Mouse (Mus musculus) CD4-positive, CD25-positive, alpha-beta regulatory T cell (primary cell): Measurements from ENCODE around the gene Banf1. TPM values are rescaled to one million over a fixed set of nuclear protein-coding genes. Genes with fewer than 3 reads are reported as not detected.

ENCODE experiments used
- polyA plus RNA-seq: library from polyadenylated mRNA; unstranded; fragments of 100-300 nt; shearing (Covaris generic); gene quantifications from one replicate; pipeline ENCODE4 v1.2.1, GENCODE M21; 2017

Gene Banf1
- polyA plus RNA-seq = 304 TPM

GRCm38 (mm10) chr19:5367053-5367359 lies at the start of gene Banf1:
Gene Banf1 (minus strand): TSS chr19:5367168.

DNA sequence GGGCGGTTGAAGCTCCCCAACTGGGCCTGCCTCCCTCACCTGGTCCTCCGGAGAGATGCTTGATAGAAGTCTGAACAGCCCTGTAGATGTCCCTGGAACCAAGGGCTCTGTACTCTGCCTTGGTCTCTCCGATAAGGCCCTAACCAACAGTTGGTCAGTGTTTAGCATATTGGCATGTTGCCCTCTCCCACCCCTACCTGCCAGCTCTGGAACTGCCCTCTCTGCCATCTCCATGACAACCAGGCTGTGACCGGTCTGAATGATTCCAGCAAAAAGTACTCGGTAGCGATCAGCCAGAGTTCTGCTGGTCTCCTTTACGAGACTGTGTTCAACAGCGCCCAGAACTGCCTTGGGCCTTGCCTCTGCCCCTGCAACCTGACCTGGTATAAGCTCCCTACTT lies 35.3 kb upstream of the Banf1 start, which contains the start of gene Tsga10ip:
TSS of gene Tsga10ip (minus strand) at position 234 of the 400 bp plus-strand sequence.

DNA sequence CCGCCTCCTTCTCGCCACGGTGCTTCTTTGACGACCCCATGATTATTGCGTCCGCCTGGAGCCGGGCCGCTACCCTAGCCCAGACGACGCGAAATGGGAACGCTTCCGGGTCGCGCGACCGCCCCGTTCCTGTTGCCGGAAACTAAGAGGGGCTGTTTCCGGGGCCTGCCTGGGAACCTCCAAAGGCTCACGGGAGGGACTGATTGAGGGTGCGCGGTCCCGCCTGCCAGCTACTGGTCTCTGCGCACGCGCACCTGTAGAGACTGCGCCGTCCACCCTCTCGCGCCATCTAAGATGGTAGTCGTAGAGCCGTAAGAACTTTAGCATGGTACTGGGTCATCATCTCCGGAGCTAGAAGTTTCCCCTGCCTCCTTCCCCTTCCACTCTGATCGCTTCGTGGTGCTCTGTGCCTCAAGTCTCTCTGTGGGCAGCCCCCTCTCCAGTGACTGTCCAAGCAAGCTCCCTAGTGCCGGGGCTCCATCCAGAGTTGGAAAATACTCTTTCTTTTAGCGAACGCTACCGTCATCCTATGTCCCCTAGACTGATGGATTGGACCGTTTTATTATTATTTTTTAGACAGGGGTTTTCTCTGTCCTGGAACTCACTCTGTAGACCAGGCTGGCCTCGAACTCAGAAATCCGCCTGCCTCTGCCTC lies 21.7 kb upstream of the Banf1 start, which contains the start of gene Sart1:
TSS of gene Sart1 (minus strand) at position 116 of the 655 bp plus-strand sequence.

DNA sequence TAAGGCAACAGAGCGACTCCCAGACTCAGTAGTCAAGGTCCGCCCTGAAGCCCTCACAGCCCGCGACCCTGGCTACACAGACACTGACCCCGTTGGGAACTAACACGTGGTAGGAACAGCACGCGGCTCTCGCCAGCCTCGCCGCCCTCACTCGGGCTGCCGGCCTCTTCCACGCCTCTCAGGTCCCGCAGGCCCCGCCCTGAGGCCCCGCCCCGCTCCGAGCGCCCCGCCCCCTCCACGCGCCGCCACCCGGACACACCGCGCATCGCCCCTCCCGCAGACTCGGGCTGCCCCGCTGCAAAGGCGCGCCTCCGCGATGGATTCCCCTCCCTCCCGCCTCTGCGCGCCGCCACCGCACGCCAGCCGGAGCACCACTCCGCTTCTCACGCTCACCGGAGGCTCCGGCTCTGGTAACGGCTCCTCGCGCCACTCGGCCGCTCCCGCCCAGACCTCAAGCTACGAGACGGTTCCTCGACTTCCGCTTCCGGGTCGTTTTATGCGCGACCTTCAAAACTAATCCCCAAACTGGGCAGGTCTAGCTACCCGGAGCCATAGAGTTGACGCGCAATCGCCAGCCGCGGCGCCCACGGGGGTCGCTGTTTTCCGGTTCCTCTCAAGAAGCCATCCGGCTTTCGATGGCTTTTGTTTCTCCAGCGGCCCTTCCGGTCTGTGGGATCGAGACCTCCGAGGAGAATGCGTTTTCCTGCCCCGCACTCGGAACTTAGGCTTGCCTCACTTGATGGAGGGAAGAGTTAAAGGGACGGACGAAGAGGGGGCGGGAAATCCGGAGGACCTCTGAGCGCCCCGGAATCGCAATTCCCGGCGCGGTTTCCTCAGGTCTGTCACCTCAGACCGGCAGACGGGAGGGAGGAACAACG lies 554 bp downstream of the Banf1 start, which contains the start of gene Eif1ad:
TSS of gene Eif1ad (plus strand) at position 567 of the 878 bp plus-strand sequence.

DNA sequence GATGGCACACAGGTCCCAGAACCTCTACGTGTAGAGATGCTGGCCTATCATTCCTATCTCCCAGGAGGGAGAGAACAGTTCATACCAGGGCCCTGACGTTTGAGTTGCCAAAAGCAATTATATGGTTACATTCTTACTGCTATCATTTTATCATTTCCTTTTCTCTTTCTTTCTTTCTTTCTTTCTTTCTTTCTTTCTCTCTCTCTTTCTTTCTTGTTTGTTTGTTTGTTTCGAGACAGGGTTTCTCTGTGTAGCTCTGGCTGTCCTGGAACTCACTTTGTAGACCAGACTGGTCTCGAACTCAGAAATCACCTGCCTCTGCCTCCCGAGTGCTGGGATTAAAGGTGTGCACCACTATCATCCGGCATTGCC lies 17.5 kb downstream of the Banf1 start, which contains the start of gene Cst6:
TSS of gene Cst6 (minus strand) at position 73 of the 372 bp plus-strand sequence.

GRCm38 (mm10) chr19:5335441-5335840 lies 31.5 kb downstream of the Banf1 start, which contains the start of gene Catsper1:
Gene Catsper1 (plus strand): TSS chr19:5335741.

Other genes with a start within 250 kb of the Banf1 start
- 5.5 TPM for gene Klc2, start 248.6 kb downstream of the Banf1 start, polyA plus RNA-seq
- gene Pacs1, start 94.0 kb downstream of the Banf1 start, polyA plus RNA-seq = 134 TPM
- 354 TPM for gene Sf3b2, start 71.7 kb downstream of the Banf1 start, polyA plus RNA-seq
- gene Gal3st3, start 68.8 kb downstream of the Banf1 start, polyA plus RNA-seq = 0.20 TPM
- not detected for gene Catsper1, start 31.4 kb downstream of the Banf1 start, polyA plus RNA-seq
- gene Cst6, start 17.6 kb downstream of the Banf1 start, polyA plus RNA-seq = 0.91 TPM
- gene Eif1ad, start 427 bp downstream of the Banf1 start, polyA plus RNA-seq = 63.2 TPM
- 213 TPM for gene Sart1, start 21.5 kb upstream of the Banf1 start, polyA plus RNA-seq
- 0.85 TPM for gene Tsga10ip, start 35.4 kb upstream of the Banf1 start, polyA plus RNA-seq
- 225 TPM for gene Drap1, start 57.8 kb upstream of the Banf1 start, polyA plus RNA-seq
- 42.6 TPM for gene AI837181, start 58.0 kb upstream of the Banf1 start, polyA plus RNA-seq
- not detected for gene Fosl1, start 80.4 kb upstream of the Banf1 start, polyA plus RNA-seq
- gene Ccdc85b, start 90.7 kb upstream of the Banf1 start, polyA plus RNA-seq = 12.2 TPM
- gene Fibp, start 93.4 kb upstream of the Banf1 start, polyA plus RNA-seq = 166 TPM
- 225 TPM for gene Ctsw, start 101.3 kb upstream of the Banf1 start, polyA plus RNA-seq
- gene Efemp2, start 106.8 kb upstream of the Banf1 start, polyA plus RNA-seq = 1.9 TPM
- gene Mus81, start 121.2 kb upstream of the Banf1 start, polyA plus RNA-seq = 81.5 TPM
- gene Cfl1, start 123.3 kb upstream of the Banf1 start, polyA plus RNA-seq = 3,756 TPM
- not detected for gene 1700020D05Rik, start 136.6 kb upstream of the Banf1 start, polyA plus RNA-seq
- gene Snx32, start 143.4 kb upstream of the Banf1 start, polyA plus RNA-seq = 17.4 TPM
- gene Ovol1, start 193.5 kb upstream of the Banf1 start, polyA plus RNA-seq = not detected
- gene Ap5b1, start 200.9 kb upstream of the Banf1 start, polyA plus RNA-seq = 18.3 TPM
- gene Rnaseh2c, start 234.7 kb upstream of the Banf1 start, polyA plus RNA-seq = 127 TPM
- gene Kat5, start 243.1 kb upstream of the Banf1 start, polyA plus RNA-seq = 56.1 TPM